Mouse (Mus musculus): ENCODE results near the gene Heca. TPM values are rescaled to one million over a fixed set of nuclear protein-coding genes. Genes with fewer than 3 reads are reported as not detected.
A peak's percentile ranks its signal among the peaks of the same experiment; 100 is the strongest.
"Not testable (repeated sequence)": the region's sequence is repeated elsewhere in the genome, so short reads cannot be mapped to it uniquely, and the experiment has no call there.

Gene Heca
- polyA plus RNA-seq, 1 experiment from 2014 or later = 3.2 TPM

DNA sequence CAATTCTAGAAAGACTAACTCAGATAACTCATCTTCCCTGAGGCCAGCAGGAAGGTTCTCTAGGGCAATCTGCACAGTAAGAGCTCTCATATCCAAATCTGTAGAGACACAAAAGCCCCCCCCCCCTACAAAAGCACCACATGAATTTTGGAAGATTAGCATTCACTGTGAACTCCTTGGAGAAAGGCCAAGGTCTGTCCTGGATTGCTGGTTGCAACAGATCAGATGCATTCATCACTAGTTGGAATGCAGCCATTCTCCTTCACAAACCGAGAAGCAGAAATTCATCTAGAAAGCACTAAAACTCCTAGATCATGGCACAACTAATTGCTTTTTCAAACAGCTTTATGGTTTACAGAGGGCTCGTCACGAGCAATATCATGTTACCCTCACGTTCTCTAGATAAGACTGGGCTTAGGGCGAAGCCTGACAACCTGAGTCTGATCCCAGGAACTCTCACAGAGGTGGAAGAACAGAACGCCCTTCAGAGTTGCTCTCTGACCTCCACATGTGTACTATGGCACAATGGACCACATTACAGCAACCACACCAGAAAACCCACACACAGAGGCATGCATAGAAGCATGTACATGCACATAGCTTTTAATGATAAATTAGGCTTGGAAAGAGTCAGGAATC, 17.3 kb downstream of the Heca start:
- no peak overlapping the region for H3K4me3 ChIP-seq
- no peaks in the 10 kb centered on the region for H3K27me3 ChIP-seq (ENCODE audit: poor library complexity, severe bottlenecking)
- no peaks in the 10 kb centered on the region for H3K9me3 ChIP-seq
- no peaks in the 10 kb centered on the region for H3K36me3 ChIP-seq (replicated peaks)
- no peak overlapping the region for H3K27ac ChIP-seq
- DNase-seq (ENCODE audit: extremely low spot score, low spot score) = no peak
- H3K4me1 ChIP-seq = no peaks in the 10 kb centered on the region
- WGBS = 82% methylated on average over 6 of the region's 6 CpGs

DNA sequence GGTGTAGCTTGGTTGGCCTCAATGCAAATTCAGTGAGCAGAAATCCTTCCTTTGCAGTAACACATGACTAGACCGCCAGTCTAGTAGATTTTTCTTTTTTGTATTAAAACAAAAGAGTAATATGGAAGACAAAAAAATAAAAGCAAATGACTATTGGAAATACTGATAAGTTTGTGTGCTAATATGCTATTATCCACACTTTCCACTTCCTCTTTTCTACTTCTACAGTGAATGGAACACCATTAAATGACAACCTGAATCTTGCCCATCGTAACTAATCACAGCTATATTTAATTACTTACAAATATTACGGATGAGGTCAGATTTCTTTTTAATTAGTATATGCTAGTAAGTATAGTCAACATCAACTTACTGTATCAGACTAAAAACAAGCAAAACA, 22.7 kb downstream of the Heca start:
- no peaks in the 10 kb centered on the region for H3K4me1 ChIP-seq
- no peaks in the 10 kb centered on the region for H3K27me3 ChIP-seq (ENCODE audit: poor library complexity, severe bottlenecking)
- WGBS = 92% methylated on average over 3 of the region's 3 CpGs

DNA sequence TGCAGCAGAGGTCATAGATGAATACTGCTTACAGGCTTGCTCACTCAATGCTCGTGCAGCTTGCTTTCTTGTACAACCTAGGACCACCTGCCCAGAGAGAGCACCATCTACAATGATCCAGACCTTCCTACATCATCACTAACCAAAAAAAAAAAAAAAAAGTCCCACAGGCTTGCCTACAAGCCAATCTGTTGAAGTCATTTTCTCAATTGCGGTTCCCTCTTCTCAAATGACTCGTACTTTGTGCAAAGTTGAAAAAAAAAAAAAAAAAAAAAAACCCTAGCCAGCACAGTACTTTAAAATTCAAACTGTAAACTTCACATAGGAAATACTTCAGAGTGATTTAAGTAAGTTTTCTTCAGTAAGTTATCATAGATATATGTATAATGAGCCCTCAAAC, 23.7 kb downstream of the Heca start:
- H3K36me3 ChIP-seq (replicated peaks) = no peaks in the 10 kb centered on the region
- no peak for DNase-seq (ENCODE audit: extremely low spot score, low spot score)
- no peaks in the 10 kb centered on the region for H3K4me1 ChIP-seq
- no peak overlapping the region for H3K27ac ChIP-seq
- WGBS = 87% methylated on average over 3 of the region's 3 CpGs
- no peaks in the 10 kb centered on the region for H3K9me3 ChIP-seq
- H3K4me3 ChIP-seq = no peak overlapping the region
- H3K27me3 ChIP-seq (ENCODE audit: poor library complexity, severe bottlenecking) = no peaks in the 10 kb centered on the region

More for the DNA sequence above, 22.7 kb downstream of the Heca start:
- H3K36me3 ChIP-seq (replicated peaks) = no peaks in the 10 kb centered on the region
- no peak for DNase-seq (ENCODE audit: extremely low spot score, low spot score)
- no peak overlapping the region for H3K4me3 ChIP-seq
- H3K27ac ChIP-seq = no peak overlapping the region
- no peaks in the 10 kb centered on the region for H3K9me3 ChIP-seq

DNA sequence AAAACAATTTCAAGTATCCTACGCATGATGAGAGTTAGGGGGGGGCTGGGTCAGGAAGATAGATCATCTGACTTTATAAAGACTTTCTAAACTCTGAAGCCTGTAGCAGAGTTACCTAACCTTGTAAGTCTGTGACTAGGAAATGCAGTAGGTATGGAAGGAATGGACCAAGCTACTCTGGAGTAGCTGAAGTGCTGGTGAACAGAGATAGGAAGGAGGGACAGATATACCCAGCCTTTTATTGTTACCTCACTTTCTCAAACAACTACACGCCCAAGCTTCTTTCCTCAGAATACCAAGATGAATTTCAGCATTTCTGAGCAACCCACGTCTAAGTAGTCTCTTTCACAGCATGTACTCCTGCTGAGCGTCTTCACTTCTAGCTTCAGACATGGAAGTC, 26.5 kb downstream of the Heca start:
- H3K4me3 ChIP-seq = no peak overlapping the region
- H3K9me3 ChIP-seq = no peaks in the 10 kb centered on the region
- no peaks in the 10 kb centered on the region for H3K36me3 ChIP-seq (replicated peaks)
- no peaks in the 10 kb centered on the region for H3K27me3 ChIP-seq (ENCODE audit: poor library complexity, severe bottlenecking)
- H3K4me1 ChIP-seq = no peaks in the 10 kb centered on the region
- DNase-seq (ENCODE audit: extremely low spot score, low spot score) = no peak
- H3K27ac ChIP-seq = no peak overlapping the region
- WGBS = 80% methylated on average over 4 of the region's 4 CpGs

DNA sequence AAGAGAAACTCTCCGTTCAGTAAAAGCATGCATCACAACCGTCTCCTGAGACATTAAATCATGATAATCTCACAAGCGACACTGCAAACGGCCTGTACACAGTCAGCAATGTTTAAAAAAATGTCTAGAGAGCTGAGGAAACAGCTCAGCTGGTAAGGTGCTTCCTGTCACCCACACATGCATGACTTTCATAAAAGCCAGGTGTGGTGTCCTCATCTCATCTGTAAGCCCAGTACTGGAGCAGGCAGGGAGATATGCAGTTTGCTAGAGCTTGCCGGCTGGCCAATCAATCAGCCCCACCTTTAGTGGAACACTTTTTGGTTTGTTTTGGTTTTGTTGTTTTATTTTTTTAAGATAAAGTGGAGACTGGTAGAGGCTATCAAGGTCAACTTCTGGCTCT, 27.9 kb downstream of the Heca start:
- H3K36me3 ChIP-seq (replicated peaks) = peaks cover 10% of the 10 kb centered on the region
- WGBS = 89% methylated on average over 5 of the region's 5 CpGs
- H3K27ac ChIP-seq = no peak overlapping the region
- H3K9me3 ChIP-seq = no peaks in the 10 kb centered on the region
- DNase-seq (ENCODE audit: extremely low spot score, low spot score) = no peak
- no peaks in the 10 kb centered on the region for H3K4me1 ChIP-seq
- no peak overlapping the region for H3K4me3 ChIP-seq
- no peaks in the 10 kb centered on the region for H3K27me3 ChIP-seq (ENCODE audit: poor library complexity, severe bottlenecking)

DNA sequence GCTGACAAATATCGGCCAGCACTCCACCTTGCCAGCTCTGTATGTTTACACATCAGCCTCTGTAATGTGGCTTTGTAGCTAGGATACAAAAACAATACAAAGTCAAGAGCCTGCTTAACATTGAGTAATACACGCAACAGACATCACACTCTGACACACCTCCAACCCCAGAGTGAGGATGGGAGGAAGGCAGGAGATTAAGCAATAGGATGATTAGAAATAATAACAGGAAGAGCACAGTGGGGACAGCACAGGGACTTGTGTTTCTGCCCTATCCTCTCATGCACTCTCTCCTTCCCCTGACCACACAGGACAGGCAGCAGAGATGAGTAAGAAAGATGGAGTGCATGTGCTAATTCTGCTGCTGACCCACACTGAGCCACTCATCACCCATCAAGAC, 28.8 kb downstream of the Heca start:
- H3K4me1 ChIP-seq = no peaks in the 10 kb centered on the region
- no peaks in the 10 kb centered on the region for H3K9me3 ChIP-seq
- no peak overlapping the region for H3K4me3 ChIP-seq
- H3K27ac ChIP-seq = no peak overlapping the region
- WGBS = 96% methylated on average over 2 of the region's 2 CpGs
- no peaks in the 10 kb centered on the region for H3K27me3 ChIP-seq (ENCODE audit: poor library complexity, severe bottlenecking)
- H3K36me3 ChIP-seq (replicated peaks) = peaks cover 12% of the 10 kb centered on the region
- no peak for DNase-seq (ENCODE audit: extremely low spot score, low spot score)

DNA sequence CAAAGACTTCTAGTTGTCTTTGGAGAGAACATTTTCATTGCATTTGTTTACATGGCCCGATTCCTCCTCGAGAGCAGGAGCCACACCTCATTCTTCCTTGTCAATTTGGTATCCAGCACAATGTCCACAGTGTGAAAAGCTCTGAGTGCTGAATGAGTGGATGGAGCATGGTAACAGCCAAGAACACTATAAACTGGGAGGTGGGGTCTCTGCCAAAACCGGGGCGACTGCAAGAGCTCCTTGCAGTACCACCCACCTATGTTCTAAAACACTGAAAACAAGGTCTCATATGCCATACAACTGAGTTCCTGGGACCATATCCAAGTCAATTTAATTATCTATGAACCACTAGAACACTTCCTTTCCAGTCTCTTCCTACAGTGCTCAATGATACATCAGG, 39.1 kb downstream of the Heca start:
- Histone ChIP-seq H3K4me3 (no peak overlapping the region), H3K9me3 (no peaks in the 10 kb centered on the region), H3K36me3 (replicated peaks) (peaks cover 18% of the 10 kb centered on the region), H3K27ac (no peak overlapping the region), H3K4me1 (no peaks in the 10 kb centered on the region), H3K27me3 (ENCODE audit: poor library complexity, severe bottlenecking) (no peaks in the 10 kb centered on the region)
- WGBS = 94% methylated on average over 4 of the region's 4 CpGs
- no peak for DNase-seq (ENCODE audit: extremely low spot score, low spot score)

DNA sequence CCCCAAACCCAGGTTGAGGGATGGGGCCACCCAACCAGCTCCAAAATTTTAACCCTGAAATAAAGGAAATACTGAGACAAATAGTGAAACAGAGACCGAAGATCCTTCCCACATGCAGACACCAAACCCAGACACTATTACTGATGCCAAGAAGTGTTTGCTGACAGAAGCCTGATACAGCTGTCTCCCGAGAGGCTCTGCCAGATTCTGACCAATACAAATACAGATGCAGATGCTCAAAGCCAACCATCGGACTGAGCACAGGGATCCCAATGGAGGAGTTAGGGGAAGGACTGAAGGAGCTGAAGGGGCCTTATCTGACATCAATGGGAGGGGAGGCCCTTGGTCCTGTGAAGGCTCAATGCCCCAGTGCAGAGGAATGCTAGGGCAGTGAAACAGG, 41.5 kb downstream of the Heca start:
- 82% methylated on average over 3 of the region's 3 CpGs for WGBS
- H3K27me3 ChIP-seq (ENCODE audit: poor library complexity, severe bottlenecking); H3K4me1 ChIP-seq; DNase-seq (ENCODE audit: extremely low spot score, low spot score); H3K4me3 ChIP-seq; H3K9me3 ChIP-seq; H3K27ac ChIP-seq: not testable (repeated sequence)
- peaks cover 21% of the 10 kb centered on the region for H3K36me3 ChIP-seq (replicated peaks)

DNA sequence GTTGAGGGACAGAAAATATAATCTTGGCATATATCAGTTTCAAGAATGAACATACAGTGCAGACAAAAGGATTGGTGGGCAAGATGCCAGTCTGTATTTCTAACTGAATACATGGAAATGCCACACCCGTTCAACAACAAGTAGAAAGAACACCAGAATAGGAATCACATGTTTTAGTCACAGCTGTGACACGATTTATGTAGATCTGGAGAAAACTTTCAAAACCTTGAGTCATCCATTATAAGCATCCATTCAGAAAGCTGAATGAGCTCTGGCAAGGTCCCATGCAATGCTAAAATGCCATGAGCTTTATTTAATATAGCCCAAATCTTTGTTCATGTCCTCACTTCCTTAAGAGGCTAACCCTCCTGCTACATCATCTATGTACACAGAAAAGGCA, 44.4 kb downstream of the Heca start:
- no peak for DNase-seq (ENCODE audit: extremely low spot score, low spot score)
- Histone ChIP-seq H3K27me3 (ENCODE audit: poor library complexity, severe bottlenecking) (no peaks in the 10 kb centered on the region), H3K9me3 (no peaks in the 10 kb centered on the region), H3K27ac (no peak overlapping the region), H3K4me1 (no peaks in the 10 kb centered on the region), H3K36me3 (replicated peaks) (peaks cover 27% of the 10 kb centered on the region), H3K4me3 (no peak overlapping the region)
- WGBS = 88% methylated on average over 2 of the region's 2 CpGs

DNA sequence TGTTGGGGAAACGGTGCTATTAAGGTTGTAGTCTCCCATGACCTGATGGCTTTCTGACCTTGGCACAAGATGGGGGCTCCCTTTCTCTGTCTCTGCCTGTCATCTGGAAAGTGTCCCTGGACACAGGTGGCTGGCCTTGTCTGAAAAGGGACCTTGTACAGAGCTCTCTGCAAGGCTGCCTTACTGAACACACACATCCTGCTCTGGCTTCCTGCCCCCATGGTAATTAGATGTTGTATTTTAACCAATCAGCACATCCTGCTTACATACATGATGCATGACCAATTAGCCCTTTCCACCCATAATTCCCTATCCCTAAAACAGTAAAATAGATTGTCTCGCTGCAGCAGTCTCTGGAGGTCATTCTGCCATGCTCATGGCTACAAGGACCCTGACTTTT, 67.1 kb downstream of the Heca start:
- Histone ChIP-seq H3K4me3 (no peak overlapping the region), H3K9me3 (no peaks in the 10 kb centered on the region), H3K27me3 (ENCODE audit: poor library complexity, severe bottlenecking) (no peaks in the 10 kb centered on the region), H3K36me3 (replicated peaks) (no peaks in the 10 kb centered on the region), H3K27ac (no peak overlapping the region), H3K4me1 (peaks cover 7% of the 10 kb centered on the region)
- DNase-seq (ENCODE audit: extremely low spot score, low spot score) = no peak
- 79% methylated on average over 2 of the region's 2 CpGs for WGBS

DNA sequence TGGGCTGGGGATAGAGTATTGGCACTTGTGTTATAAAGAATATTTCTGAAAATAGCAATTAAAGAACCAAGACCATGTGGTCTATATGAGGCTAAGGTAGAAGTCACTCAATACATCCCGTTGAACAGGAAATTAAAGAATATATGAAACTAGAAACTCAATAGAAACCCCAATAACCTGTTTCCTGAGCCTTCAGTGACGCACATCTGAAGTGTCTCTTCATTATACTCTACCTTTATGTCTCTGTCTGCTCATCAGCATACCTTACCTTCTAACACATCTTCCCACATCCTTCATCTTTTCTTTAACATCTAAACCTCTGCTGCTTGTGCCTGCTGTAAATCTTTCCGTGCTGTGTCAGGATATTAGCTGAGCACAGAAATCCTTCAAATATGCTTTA, 67.8 kb downstream of the Heca start:
- no peak for DNase-seq (ENCODE audit: extremely low spot score, low spot score)
- no peaks in the 10 kb centered on the region for H3K36me3 ChIP-seq (replicated peaks)
- WGBS = 91% methylated on average over 3 of the region's 3 CpGs
- no peaks in the 10 kb centered on the region for H3K27me3 ChIP-seq (ENCODE audit: poor library complexity, severe bottlenecking)
- peaks cover 7% of the 10 kb centered on the region for H3K4me1 ChIP-seq
- no peaks in the 10 kb centered on the region for H3K9me3 ChIP-seq
- H3K27ac ChIP-seq = no peak overlapping the region
- no peak overlapping the region for H3K4me3 ChIP-seq

DNA sequence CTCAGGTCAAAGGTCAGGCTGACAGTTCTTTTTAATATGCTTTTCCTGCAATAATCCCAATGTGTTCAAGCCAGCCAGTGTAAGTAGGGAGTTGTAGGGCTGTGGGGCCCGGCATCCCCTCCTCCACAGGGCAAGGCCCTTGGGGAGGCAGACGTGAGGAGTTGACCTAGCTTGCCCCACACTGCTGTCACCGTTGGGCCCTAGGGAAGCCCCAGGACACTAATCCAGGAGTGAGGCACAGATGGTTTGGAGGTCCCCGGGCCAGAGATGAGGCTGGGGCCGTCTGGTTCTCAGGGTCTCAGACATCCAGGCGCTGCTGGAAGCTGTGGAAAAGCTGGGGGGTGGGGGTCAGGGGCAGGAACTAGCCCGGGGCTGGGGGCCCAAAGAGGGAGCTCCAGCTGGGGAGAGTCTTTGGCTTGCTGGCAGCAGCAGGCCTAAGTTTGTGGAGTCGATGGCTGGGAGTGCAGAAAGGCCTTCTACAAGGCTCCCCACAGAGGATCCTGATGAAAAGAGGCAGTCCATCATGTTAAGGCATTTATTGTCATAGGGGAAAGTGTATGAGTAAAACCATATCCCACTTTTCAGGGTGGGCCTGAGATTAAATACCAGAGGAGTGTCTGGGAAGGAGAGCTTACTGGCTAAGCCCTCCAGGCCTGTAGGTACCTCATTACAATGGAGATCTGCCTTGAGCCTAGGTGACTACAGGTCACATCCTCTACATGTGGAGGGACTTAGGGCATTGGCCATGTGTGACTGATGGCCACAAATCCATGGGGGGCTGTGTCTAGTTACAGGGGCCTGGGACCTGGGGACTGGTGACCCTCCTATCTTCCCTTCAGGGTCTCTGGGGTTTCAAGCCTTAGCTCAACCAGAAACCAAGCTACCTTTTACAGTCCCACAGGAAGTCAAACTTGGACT, 69.6 kb downstream of the Heca start:
- H3K27me3 ChIP-seq (ENCODE audit: poor library complexity, severe bottlenecking) = no peaks in the 10 kb centered on the region
- no peak for DNase-seq (ENCODE audit: extremely low spot score, low spot score)
- H3K36me3 ChIP-seq (replicated peaks) = no peaks in the 10 kb centered on the region
- no peak overlapping the region for H3K4me3 ChIP-seq
- 49% methylated on average over 8 of the region's 8 CpGs for WGBS
- peak overlapping the region; percentile 51; the same call in 1 of the 2 replicates for H3K27ac ChIP-seq
- peaks cover 7% of the 10 kb centered on the region for H3K4me1 ChIP-seq
- no peaks in the 10 kb centered on the region for H3K9me3 ChIP-seq
